Mouse (Mus musculus): ENCODE results near the gene Arrdc5. TPM values are rescaled to one million over a fixed set of nuclear protein-coding genes. Genes with fewer than 3 reads are reported as not detected.

Gene Arrdc5
- polyA plus RNA-seq, 1 experiment, result not detected

DNA sequence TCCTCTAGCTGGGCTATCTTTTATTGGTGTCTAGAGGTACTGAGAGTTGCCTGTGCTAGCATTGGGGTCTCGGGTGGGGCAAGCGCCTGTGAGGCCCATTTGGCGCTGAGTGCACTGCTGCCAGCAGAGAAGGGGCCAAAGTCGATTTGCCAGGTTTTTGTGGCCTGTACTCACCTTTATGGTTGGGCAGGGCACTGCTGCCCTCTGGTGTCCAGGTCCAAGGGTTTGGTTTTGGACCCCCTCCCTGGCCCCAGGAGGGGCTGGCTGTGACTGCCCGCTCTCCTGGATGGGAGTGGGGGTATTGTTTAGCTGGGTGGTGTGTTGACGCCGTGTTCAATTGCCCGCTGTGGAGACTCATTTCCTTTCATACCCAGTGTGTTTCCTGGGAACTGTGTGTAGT, 5.7 kb upstream of the Arrdc5 start:
- Histone ChIP-seq H3K36me3 (ENCODE audit: control insufficient read depth, insufficient read depth) (peaks cover 5% of the 10 kb centered on the region), H3K4me3 (peak overlapping the region; percentile 83), H3ac (ENCODE audit: control insufficient read depth, insufficient read length) (no peak overlapping the region), H3K27me3 (ENCODE audit: control insufficient read depth, insufficient read depth, insufficient read length) (no peaks in the 10 kb centered on the region), H3K4me2 (ENCODE audit: low read depth) (peak overlapping the region; percentile 91), H3K79me2 (ENCODE audit: control insufficient read depth, insufficient read depth) (peaks cover 35% of the 10 kb centered on the region)
- TF ChIP-seq MAX (IDR thresholded peaks at IDR 0.05; ENCODE audit: low read depth), result no peak
- no peak for TF ChIP-seq POLR2A (IDR thresholded peaks at IDR 0.05; ENCODE audit: insufficient read length, low read depth)

DNA sequence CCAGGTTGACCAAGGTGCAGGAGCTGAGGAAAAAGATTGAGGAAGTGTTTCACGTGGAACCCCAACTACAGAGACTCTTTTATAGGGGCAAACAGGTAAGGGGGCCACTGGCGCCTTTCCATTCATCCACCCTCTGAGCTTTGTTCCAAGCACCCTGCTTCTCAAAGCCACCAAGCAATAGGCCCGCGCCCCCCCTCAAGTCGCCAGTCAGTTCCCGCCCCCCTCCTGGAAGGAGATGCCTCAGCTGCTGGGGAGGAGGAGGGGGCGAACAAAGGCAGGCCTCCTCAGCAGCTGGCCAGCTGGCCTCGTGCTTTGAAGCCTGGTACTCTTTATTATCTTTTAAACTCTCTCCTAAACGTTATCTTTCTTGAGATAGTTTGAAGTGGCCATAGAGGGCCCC, 5.1 kb upstream of the Arrdc5 start:
- peak overlapping the region; percentile 91 for H3K4me2 ChIP-seq (ENCODE audit: low read depth)
- TF ChIP-seq USF1 (IDR thresholded peaks at IDR 0.05; ENCODE audit: low read depth), result no peak
- TF ChIP-seq TCF12 (IDR thresholded peaks at IDR 0.05; ENCODE audit: insufficient read depth, poor library complexity, severe bottlenecking), result no peak
- no peak for TF ChIP-seq SRF (IDR thresholded peaks at IDR 0.05; ENCODE audit: control insufficient read depth, insufficient read length, low read depth)
- TF ChIP-seq TCF3 (IDR thresholded peaks at IDR 0.05; ENCODE audit: insufficient read length, low read depth), result no peak
- peak in 1 of 3 experiments; percentile 42 for TF ChIP-seq MYOG (IDR thresholded peaks at IDR 0.05; ENCODE audit: control insufficient read depth in 1 of 3, insufficient read depth in 1 of 3, insufficient read length in 2 of 3, low read depth in 2 of 3)
- TF ChIP-seq MYOD1 (IDR thresholded peaks at IDR 0.05; ENCODE audit: control insufficient read depth in 1 of 3, insufficient read length in 2 of 3, low read depth in 2 of 3), result peak in 1 of 3 experiments; percentile 39
- TF ChIP-seq MAX (IDR thresholded peaks at IDR 0.05; ENCODE audit: low read depth), result no peak
- TF ChIP-seq CEBPB (IDR thresholded peaks at IDR 0.05; ENCODE audit: insufficient read depth, poor library complexity, severe bottlenecking), result no peak
- TF ChIP-seq POLR2AphosphoS2 (IDR thresholded peaks at IDR 0.05; ENCODE audit: insufficient read length, low read depth), result no peak
- H3K27me3 ChIP-seq (ENCODE audit: control insufficient read depth, insufficient read depth, insufficient read length), result no peaks in the 10 kb centered on the region
- H3ac ChIP-seq (ENCODE audit: control insufficient read depth, insufficient read length), result no peak overlapping the region
- peaks cover 35% of the 10 kb centered on the region for H3K79me2 ChIP-seq (ENCODE audit: control insufficient read depth, insufficient read depth)
- H3K4me3 ChIP-seq, result peak overlapping the region; percentile 83
- peaks cover under 1% of the 10 kb centered on the region for H3K36me3 ChIP-seq (ENCODE audit: control insufficient read depth, insufficient read depth)

DNA sequence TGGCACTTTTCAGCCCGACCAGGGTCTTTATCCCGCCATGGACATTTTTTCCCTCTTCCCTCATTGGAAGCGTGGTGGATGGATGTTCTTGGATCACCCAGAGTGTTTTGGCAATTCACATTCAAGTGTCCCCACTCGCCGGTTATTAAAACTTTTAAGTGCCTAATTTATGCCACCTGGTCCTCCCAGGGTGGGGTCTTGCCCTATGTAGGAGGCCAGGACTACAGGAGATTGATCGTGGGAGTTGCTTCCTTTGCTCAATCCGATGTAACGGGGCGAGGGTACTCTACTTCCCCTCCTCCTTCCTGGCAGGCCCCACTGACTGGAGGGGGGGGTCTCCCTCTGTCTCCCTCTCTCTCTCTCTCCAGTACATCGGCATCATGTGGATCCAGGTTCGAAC, 4.6 kb upstream of the Arrdc5 start:
- H3K36me3 ChIP-seq (ENCODE audit: control insufficient read depth, insufficient read depth), result no peaks in the 10 kb centered on the region
- peaks cover 35% of the 10 kb centered on the region for H3K79me2 ChIP-seq (ENCODE audit: control insufficient read depth, insufficient read depth)
- H3K4me2 ChIP-seq (ENCODE audit: low read depth), result peak overlapping the region; percentile 91
- H3K27me3 ChIP-seq (ENCODE audit: control insufficient read depth, insufficient read depth, insufficient read length), result no peaks in the 10 kb centered on the region
- H3K4me3 ChIP-seq, result peak overlapping the region; percentile 83
- H3ac ChIP-seq (ENCODE audit: control insufficient read depth, insufficient read length), result peak overlapping the region; percentile 5
- TF ChIP-seq MYOD1 (IDR thresholded peaks at IDR 0.05; ENCODE audit: control insufficient read depth in 1 of 3, insufficient read length in 2 of 3, low read depth in 2 of 3) (no peak), MYOG (IDR thresholded peaks at IDR 0.05; ENCODE audit: control insufficient read depth in 1 of 3, insufficient read depth in 1 of 3, insufficient read length in 2 of 3, low read depth in 2 of 3) (no peak), SRF (IDR thresholded peaks at IDR 0.05; ENCODE audit: control insufficient read depth, insufficient read length, low read depth) (no peak), POLR2AphosphoS2 (IDR thresholded peaks at IDR 0.05; ENCODE audit: insufficient read length, low read depth) (no peak), TCF3 (IDR thresholded peaks at IDR 0.05; ENCODE audit: insufficient read length, low read depth) (no peak), USF1 (IDR thresholded peaks at IDR 0.05; ENCODE audit: low read depth) (no peak), MAX (IDR thresholded peaks at IDR 0.05; ENCODE audit: low read depth) (no peak), TCF12 (IDR thresholded peaks at IDR 0.05; ENCODE audit: insufficient read depth, poor library complexity, severe bottlenecking) (no peak), CEBPB (IDR thresholded peaks at IDR 0.05; ENCODE audit: insufficient read depth, poor library complexity, severe bottlenecking) (no peak), REST (IDR thresholded peaks at IDR 0.05; ENCODE audit: insufficient read depth, insufficient read length) (no peak), E2F4 (IDR thresholded peaks at IDR 0.05; ENCODE audit: insufficient read depth) (no peak), POLR2A (IDR thresholded peaks at IDR 0.05; ENCODE audit: insufficient read length, low read depth) (no peak)

DNA sequence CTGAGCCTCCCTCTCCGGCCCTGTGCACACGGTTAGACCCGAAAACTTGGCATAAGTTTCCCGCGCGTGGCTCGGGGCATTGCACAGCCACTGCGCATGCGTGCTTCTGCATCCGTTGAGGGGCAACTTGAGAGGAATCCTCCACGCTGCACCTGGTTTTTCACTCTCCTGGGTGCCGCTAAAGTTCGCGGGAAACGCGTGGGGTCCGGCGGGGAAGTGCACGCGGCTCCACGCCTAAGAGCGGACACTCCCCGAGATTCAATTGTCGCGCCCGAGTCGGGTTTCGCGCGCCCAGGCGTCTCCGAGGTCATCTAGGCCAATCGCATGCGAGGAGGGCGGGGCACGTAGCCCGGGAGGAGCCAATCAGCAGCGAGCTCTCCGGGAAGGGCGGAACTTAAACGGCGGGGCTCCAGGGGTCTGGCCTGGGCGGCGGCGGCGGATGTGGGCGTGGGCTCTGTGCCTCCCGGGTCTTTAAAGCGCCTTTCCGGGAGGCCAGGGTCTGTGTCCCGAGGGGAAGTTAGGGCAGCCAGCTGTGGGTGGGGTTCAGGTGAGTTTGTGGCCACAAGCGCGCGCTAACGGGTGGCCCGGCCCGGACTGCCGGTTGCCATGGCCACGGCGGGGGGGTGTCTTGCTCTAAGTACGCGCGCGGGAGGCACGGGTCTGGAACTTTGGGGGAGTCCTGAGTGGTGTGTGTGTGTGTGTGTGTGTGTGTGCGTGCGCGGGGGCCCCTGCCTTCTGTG, 3.9 kb upstream of the Arrdc5 start:
- TF ChIP-seq POLR2AphosphoS2 (IDR thresholded peaks at IDR 0.05; ENCODE audit: insufficient read length, low read depth) (peak; percentile 22), USF1 (IDR thresholded peaks at IDR 0.05; ENCODE audit: low read depth) (no peak), POLR2A (IDR thresholded peaks at IDR 0.05; ENCODE audit: insufficient read length, low read depth) (peak; percentile 27), SRF (IDR thresholded peaks at IDR 0.05; ENCODE audit: control insufficient read depth, insufficient read length, low read depth) (peak; percentile 55), TCF12 (IDR thresholded peaks at IDR 0.05; ENCODE audit: insufficient read depth, poor library complexity, severe bottlenecking) (no peak), MYOG (IDR thresholded peaks at IDR 0.05; ENCODE audit: control insufficient read depth in 1 of 3, insufficient read depth in 1 of 3, insufficient read length in 2 of 3, low read depth in 2 of 3) (no peak), MAX (IDR thresholded peaks at IDR 0.05; ENCODE audit: low read depth) (no peak), E2F4 (IDR thresholded peaks at IDR 0.05; ENCODE audit: insufficient read depth) (peak; percentile 98), MYOD1 (IDR thresholded peaks at IDR 0.05; ENCODE audit: control insufficient read depth in 1 of 3, insufficient read length in 2 of 3, low read depth in 2 of 3) (no peak), TCF3 (IDR thresholded peaks at IDR 0.05; ENCODE audit: insufficient read length, low read depth) (no peak), REST (IDR thresholded peaks at IDR 0.05; ENCODE audit: insufficient read depth, insufficient read length) (no peak), CEBPB (IDR thresholded peaks at IDR 0.05; ENCODE audit: insufficient read depth, poor library complexity, severe bottlenecking) (no peak)
- Histone ChIP-seq H3K27me3 (ENCODE audit: control insufficient read depth, insufficient read depth, insufficient read length) (no peaks in the 10 kb centered on the region), H3K79me2 (ENCODE audit: control insufficient read depth, insufficient read depth) (peaks cover 35% of the 10 kb centered on the region), H3K4me3 (peak overlapping the region; percentile 83), H3ac (ENCODE audit: control insufficient read depth, insufficient read length) (peak overlapping the region; percentile 5), H3K36me3 (ENCODE audit: control insufficient read depth, insufficient read depth) (no peaks in the 10 kb centered on the region), H3K4me2 (ENCODE audit: low read depth) (peak overlapping the region; percentile 97)
